Mouse (Mus musculus) testis, postnatal 14 days (tissue): ENCODE measurements at regions not wholly inside any gene's neighbourhood (a gene's known extent, or its start where the extent isn't known, plus 50 kb on each side); places are given as distances from the start of the nearest gene placed in this dataset.

Experiments
- DNase-seq: peaks from one replicate; pipeline ENCODE4 v3.0.0; 2021; ENCODE audit warnings: low spot score

DNA sequence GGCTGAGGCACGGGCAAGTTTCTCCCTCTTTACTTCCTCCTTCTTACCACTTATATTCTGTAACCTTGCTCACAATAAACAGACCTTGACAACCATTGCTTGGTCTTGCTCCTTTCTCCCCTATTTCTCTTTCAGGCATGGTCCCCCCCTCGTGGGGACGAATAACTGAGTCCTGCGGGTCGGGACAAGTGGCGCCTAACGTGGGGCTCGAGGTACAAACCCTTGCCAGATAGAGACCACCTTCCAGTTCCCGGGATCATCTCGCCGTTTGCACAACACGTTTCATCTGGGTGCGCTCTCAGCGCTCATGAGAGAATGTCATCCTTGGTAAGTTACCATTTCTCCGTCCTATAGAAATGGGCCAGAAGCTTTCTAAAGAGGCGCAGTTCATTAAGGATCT lies 79.6 kb upstream of the Foxn3 start:
- no peak for DNase-seq

DNA sequence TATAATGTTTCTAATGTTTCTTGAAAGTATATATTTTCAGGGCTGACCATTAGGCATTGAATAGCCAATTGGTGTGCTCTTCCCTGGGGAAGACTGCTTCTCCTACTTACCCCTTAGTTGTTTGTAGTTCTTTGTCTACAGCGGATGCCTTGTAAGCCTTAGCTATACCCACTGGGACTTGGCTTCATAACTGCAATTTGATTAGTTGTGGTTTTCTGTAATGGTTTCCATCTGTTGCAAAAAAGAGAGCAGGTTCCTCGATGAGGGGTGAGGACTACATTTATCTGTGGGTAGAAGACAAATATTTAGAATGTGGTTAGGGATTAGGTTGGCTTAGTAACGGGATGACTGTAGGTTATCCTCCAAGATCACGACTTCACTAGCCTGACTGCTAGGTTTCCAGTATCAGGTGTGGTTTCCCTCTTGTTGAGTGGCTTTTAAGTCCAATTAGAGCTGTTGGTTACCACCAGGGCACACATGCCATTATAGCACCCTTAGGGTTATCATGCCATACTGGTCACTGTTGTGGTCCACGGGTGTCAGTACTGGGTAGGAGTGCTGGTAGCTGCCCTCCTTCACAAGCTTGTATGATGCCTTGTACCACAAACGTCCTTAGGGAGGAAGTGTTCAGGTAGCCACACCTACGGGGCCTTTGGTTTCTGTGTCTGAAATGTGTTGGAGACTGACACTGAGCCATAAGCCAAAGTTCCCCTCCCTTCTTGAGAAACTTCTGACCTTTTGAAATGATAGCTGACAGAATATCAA lies 78.9 kb upstream of the Foxn3 start:
- no peak for DNase-seq

DNA sequence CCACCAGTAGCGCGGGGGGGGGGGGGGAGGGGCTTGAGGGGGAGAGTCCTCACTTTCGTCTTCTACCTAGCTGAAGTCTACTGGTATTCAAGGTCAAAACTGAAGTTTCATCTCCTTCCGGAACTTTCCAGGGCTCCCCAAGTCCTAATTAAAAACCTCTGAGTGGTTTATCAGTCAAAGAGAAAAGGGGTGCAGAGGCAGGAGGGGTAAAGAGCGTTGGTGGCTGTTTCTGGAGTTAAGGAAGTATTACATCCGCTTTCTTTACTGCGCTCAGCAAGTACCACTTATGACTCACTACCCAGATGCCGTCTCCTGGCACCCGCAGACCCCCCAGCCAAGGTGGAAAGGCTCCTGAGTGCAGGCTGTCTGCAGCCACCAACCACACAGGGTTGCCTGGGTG lies 77.9 kb upstream of the Foxn3 start:
- DNase-seq: no peak

DNA sequence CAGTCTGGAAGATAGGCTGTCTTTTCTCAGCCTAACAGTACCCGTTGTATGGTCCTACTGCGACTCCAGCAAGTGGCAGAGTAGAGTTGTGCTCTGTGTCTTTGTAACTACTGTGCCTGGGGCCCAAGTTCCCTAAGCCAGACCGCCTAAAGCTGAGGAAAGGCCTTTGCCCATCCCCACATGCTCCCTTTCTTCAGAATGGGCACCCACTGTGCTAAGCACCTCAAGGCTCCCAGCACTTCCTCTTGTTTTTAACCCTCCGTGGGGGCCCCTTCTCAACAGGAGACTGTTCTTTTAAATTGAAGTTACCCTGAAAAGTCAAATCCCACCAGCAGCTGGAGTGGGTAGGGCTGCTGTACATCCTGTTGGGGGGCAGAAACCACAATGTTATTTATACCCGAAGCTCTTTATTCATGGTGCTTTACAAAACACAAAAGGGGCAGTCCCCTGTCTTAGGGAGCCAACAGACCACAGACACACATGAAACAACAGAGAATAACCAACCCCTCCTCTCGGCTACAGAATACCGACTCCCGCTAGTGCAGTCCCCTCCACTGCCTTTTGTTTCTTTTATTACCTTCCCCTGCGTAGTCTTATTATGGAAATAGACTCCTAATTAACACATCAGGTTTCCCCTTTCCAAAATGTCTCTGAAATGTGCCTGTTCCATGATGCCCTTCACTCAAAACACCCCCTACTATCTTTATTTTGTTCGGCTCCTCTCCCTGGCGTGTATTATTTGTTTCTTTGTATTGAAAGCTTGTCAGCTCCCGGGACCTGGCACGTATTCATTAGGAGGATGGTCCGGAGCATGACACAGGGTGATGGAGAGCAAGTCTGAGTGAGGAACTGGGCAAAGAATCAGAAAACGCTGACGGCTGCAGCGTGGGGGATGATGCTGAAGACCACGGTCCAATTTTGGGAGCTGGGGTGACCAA lies 77.1 kb upstream of the Foxn3 start:
- no peak for DNase-seq

DNA sequence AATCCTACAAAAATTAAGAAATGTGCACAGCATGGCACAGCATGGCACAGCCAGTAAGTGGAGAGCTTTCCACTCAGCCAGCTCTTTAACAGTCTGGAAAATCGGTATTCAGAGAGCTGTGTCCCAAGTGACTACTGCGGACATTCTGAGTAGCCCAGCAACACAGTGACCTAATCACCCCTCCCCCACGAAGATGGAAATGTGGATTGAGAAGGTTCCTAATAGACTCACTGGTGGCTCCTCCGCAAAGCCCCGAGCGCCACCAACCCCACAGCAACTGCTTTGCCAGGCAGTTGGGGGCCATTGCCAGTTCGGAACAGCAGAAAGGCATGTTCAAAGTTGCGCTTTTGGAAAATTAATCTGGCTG lies 76.4 kb upstream of the Foxn3 start:
- DNase-seq: no peak

DNA sequence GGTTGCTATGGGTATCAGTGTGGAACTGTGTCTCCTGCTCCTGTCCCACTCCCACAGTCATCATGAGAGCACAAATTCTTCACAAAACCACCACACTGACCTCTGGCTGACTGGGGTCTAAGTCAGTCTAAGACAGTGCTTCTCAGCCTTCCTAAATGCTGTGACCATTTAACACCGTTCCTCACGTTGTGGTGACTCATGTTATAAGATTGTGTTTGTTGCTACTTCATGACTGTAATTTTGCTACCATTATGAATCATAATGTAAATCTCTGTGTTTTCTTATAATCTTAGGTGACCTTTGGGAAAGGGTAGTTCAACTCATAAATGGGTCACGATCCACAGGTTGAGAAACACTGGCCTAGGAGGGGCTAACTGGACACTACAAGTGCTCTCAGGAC lies 75.7 kb upstream of the Foxn3 start:
- no peak for DNase-seq

DNA sequence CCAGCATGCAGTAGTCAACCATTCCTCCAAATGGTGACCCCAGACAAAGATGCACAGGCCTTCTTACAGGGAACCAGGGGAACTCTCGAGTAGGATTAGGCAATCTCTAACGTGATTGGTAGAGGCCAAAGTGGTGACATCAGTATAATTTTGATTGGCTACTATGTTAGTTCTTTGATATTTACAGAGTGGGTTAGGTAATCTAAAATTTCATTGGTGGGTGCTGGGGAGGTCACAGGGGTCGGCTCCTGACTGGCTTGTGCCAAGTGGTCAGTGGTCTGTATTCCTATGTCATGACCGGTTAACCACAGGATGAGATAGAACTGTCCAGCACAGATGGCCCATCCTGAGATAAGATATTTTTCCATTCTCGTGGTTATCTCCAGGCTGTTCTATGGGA lies 74.6 kb upstream of the Foxn3 start:
- no peak for DNase-seq

DNA sequence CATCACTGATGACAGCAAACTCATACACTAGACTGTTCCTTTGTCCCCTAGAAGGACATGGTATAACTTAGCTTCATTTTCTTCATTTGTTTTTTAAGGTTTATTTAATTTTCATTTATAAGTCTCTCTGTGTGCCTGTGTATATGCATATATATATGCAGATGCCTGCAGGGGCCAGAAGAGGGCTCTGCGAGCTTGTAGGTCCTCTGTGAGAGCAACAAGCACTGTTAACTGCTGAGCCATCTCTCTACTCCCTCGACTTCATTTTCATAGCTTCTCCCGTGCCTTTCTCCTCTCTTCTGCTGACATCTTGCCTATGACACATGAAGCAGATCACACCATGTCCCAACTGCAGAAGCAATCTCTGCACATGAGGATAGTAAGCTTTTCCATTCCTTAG lies 72.9 kb upstream of the Foxn3 start:
- DNase-seq: no peak

DNA sequence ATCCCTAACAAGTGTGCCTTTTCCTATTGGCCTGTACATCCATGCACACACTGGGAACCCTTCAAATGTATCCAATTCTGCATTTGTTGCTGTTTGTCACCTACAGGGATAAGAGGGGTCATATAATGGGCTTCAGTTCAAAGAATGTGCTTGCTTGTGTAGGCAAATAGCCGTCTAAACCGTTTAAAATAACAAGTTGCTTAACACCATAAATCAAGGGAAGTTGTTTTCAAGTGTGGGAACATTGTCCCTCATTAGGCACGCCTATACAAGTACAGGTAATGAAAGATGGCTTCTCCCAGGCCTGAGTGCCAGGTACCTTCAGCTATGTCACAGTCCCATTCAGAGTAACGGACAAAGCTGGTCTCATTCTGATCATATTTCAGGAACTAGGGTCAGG lies 72.0 kb upstream of the Foxn3 start:
- no peak for DNase-seq

DNA sequence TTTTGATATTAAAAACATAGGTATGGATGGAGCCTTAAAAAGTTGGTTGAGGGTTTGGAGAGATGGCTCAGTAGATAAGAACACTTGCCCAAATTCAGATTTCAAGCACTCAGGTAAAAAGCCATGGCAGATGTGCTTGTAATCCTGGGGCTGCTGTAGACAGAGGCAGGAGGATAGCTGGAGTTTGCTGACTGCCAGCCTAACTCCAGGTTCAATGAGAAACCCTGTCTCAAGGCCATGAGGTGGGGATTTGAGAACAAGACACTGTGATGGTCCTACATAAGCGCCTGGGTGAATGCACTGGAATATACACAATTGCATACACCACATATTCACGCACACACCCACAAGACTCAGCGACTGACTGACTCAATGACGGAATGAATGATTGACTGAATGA lies 71.3 kb upstream of the Foxn3 start:
- DNase-seq: no peak

DNA sequence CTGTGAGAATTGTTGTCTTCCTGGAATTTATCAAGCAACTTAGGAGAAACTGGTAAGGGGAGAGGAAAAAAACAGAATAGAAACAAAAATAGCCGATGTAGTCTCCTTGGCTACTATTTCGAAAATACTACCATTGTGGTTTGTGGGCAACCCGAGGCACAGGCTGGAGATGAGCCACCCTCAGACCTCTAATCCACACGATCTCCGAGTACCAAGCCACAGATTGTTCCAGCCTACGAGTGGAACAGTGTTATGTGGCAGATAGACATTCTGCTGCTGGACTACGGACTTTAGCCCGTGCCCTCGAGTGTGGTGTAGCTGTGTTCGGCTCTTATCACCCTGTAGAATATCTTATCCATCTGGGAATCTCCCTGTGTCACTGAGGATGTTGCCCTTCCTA lies 70.3 kb upstream of the Foxn3 start:
- no peak for DNase-seq

DNA sequence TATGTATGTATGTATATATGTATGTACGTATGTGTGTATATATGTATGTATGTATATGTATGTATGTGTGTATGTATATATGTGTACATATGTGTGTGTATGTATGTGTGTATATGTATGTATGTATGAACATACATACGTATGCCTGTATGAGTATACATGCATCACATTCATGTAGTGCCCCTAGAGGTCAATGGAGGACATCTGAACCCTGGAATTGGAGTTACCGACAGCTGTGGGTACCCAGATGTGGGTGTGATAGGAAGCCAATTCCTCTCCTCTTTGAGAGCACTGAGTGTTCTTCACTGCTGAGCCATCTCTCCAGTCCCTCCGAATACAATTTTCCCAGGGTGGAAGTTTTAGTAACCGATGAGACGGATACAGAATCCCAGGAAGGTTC lies 69.6 kb upstream of the Foxn3 start:
- no peak for DNase-seq

DNA sequence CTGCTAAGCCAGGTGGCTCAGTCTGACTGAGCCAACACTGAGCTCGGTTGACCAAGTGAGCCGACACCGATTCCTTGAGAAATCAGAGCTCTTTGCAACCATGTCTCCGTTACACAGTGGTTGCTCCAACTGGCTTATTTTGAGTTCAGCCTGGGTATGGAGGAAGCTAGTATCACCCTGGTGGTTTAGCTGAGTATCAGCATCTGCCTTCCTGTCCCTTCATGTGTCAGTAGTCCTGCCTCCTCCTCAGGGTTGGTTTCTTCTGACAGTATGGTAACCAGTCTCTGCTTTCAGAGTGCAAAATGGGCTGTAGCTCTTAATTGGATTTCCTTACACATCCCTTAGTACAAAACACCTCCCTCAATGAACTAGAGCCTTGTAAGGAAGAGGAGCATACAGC lies 66.2 kb upstream of the Foxn3 start:
- DNase-seq: no peak

DNA sequence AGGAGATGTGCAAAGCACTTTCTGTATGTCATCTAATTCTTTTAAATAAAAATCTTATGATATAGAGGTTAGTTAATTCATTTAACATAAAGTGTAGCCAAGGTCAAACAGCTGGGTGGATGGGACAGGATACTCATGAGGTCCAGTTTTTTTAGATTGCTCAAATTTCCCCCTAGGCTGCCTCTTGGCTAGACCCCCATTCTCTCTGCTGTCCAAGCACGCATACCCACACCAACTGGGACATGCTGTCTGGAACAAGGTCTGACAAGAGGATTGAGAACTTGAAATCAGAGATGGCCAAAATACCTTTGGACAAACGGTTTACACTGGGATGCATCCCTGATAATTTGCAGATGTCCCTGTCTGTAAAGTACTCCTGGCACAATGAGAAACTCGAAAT lies 65.0 kb upstream of the Foxn3 start:
- DNase-seq: no peak

DNA sequence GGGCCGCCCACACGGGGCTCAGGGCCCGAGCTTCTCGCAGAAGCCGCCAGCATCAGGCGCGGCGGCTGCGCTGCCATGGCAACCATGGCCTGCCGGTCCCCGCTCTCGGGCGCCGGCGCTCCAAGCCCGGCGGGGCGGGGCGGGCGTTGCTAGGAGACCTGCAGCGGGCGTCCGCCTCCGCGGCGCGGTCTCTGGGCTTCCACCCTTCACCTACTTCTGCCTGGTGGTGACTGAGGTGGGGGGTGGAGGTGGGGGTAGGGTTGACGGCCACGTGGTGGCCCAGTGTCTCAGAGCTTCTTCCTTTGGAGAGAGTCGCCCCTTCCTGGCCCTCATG lies 64.5 kb upstream of the Foxn3 start:
- DNase-seq: peak; percentile 90

DNA sequence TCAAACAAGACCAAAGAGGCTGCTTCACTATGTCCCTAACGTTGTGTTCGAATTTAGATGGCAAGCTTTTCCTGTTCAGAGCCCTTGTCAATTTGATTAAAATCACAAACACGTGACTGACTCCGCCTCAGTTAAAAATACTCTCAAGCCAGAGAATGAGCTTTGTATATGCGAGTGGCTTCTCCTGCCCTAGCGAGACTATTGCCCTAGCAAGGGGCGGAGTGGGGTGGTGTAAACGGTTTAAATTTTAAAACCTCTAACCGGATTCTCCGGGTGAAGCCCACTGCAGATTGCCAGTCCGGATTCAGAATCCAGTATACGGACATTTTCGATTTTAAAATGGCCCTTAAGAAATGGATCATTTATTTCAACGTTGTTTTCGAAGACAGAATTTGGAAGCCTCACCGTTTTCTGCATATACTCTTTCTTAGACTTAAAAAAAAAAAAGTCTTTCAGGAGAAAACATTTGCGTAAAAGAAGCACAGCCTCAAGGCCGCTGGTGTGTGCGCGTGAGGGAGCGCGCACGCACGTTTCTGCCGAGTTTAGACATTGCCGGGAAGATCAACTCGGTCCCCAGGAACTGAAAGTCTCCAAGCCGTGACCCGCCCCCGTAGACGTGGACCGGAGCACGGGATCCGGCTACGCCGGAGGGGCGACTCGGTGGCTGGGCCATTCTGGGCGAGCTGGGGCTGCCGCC lies 64.0 kb upstream of the Foxn3 start:
- DNase-seq: no peak

DNA sequence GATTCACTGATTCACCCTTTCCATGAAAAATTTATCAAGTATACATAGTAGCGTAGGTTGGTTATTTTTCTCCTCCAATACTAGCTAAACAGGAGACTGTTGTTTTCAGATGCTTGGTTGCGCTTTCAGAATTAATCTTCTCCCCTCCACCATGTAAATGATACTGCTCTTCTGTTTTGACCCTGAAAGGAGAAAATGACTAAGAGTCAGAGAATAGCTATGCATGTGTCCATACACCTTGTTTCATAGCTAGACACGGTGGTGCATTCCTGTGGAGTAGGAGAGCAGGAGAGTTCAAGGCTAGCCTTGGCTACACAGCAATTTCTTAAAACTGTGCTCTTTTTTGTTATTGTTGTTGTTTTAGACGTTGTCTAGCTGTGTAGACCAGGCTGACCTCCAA lies 62.8 kb upstream of the Foxn3 start:
- DNase-seq: no peak

DNA sequence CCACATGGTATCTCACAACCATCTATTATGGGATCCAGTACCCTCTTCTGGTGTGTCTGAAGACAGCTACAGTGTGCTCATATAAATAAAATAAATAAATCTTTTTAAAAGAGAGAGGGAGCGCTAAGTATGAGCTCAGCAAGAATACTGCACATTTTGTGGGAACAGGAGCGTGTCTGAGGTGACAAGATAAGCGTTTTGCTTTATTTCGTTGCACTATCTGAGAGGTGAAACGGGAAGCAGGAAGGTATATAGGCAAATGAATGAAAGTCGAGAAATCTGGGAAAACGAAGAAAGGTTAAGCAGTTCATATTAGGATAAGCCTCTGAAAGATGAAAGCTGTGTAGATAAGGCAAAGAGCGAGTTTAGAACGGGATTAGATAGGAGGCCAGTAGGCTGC lies 61.7 kb upstream of the Foxn3 start:
- no peak for DNase-seq

DNA sequence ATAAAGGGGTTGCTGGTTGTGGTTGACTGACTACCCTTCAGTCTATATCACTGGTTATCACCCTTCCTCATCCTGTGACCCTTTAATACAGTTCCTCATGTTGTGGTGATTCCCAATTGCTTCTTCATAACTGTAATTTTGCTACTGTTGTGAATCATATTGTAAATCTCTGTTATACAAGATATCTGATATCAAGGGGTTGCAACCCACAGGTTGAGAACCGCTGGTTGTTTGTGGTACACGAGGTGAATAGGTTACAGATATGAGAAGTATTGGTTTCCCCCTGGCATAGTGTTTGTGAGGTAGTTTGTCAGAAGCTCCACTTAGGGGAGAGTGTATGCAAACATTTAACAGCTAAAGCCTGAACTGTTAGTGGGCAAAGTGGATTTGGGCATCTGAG lies 58.9 kb upstream of the Foxn3 start:
- no peak for DNase-seq

DNA sequence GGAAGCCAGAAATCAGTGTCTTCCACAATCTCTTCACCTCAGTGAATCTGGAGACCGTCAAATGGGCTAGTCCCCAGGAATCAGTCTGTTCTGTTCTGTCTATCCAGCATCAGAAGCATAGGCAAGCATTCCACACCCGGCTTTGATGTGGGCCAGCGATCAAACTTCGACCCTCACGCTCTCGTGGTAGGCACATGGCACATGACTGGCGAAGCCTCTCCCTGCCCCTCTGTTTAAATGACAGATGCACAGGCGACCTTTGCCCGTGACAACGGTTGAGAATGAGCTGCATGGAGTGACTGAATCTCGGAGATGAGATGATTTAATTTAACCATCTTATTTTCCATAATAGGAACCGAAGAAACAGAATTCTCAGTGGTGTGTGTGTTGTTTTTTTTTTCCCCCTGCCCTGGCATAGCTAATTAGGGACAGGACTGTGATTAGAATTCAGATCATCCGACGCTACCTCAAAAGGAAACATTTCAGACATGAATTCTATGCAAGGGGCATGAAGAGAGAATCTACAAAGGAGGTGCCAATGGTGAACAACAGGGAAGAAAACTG lies 53.9 kb upstream of the Foxn3 start:
- DNase-seq: no peak

DNA sequence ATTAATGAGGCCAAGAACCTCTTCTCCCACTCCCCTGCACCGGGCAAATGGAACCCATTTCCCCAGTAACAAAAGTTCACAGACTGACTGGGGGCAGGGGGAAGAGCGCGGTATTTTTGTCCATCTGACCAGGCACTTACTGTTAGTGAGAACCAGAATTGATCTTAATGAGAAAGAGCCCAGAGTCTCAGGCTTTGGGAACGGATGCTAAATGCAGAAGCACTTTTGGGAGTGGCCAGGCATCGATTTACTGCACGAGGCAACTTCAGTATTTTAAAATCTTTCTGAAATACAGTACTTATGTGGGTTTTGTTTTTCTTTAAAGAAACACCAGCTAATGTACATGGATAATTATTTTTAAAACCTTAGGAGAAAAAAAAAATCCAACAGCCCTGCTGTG lies 51.0 kb upstream of the Foxn3 start:
- DNase-seq: no peak
